Mouse (Mus musculus): ENCODE measurements around the gene Dis3l.

Gene Dis3l

DNA sequence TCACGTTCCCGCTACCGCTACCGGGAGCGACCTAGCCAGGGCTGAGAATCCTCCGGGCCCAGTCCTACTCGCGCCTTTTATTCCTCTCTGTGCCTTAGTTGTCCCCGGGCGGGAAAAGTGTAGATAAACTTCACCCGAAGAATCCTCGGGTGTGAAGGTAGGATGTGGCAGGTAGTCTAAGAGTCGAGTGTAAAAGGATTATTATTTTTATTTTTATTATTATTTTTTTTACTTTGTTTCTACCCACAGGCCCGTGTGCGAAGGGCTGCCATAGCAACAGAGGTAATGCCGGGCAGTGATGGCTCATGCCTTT lies at the start of gene Dis3l:
Gene Dis3l, minus strand, starts transcription at position 35 of the 313 bp plus-strand sequence.
- no peak for DNase-seq (ENCODE audit: low read depth, low spot score)

DNA sequence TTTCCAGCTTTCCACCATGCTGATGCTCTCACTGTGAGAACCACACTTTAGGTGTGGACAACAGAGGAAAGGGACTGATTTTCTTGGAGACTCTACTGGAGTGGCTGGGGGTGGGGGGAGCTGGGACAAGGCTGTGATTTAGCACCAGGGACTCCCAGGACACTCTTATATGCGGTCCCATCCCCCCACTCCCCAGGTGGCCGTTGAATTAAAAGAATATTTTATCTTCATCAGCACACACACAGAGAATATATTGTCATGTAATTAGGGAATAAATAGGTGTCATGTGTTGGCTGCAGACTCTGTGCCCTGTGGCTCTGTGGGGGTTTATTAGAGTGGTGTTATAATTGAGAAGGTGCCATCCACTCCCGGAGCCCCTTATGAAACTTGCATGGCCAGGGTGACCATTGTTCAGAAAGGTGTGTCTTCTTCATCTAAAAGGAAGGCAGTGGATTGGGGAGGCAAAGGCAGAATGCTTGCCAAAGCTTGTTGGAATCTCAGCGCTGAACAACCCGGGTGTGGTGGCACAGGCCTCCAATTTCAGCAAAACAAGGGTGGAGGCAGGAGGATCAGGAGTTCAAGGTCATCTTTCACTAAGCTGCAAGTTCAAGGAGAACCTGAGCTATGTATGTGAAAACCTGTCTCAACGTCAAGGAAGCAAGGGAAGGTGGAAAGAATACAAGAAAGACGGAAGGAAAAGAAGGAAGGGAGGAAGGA lies 48.6 kb upstream of the Dis3l start:
- no peak for DNase-seq (ENCODE audit: low read depth, low spot score)

GRCm38 (mm10) chr9:64386466-64387211 lies 45.6 kb upstream of the Dis3l start:
- DNase-seq (ENCODE audit: low read depth, low spot score): no peak

DNA sequence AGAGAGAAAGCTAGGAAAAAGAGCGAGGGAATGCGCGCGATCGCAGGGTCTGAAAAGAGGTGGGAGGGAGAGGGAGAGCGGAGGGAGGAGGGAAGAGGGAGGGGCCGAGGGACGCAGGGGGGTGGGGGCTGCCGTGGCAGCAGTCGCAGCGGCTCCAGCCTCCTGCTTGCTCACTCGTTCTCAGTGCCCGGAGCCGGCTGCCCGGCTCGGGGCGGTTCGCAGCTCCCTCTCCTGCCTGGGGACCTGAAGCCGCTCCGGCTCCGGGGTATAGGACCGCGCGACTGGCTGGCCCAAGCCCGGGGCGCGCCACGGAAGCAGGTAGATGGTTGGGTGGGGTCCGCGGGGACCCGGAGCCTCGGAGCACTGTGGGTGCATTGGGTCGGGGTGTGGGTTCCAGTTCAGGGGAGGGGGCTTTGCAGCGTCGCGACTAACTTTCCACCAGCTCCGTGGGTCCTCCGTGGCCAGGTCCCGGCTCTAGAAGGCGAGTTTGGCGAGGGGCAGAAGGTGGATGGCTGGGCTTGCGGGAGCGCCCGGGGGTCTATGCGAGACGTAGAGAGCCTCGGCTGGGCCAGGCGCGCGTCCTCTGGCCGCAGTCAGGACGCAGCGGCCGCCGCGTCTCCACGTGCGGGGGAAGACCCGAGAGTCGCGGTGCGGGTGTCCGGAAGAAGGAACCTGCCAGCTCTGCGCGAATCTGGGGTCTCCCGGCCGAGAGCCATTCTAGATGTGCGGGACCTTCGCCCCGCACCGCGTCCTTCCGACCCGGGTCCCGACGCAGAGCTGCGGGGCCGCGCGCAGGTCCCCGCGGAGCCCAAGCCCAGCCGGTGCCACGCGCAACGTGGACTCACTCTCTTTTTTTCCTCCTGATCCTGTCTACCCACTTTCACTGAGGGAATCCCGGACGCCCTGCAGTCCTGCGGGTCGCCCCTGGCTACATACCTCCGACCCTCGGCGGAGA lies 44.7 kb upstream of the Dis3l start, which contains the start of gene Megf11:
Gene Megf11, plus strand, starts transcription at position 116 of the 955 bp plus-strand sequence.
- no peak for DNase-seq (ENCODE audit: low read depth, low spot score)

GRCm38 (mm10) chr9:64383021-64383788 lies 42.1 kb upstream of the Dis3l start:
- no peak for DNase-seq (ENCODE audit: low read depth, low spot score)

GRCm38 (mm10) chr9:64376380-64376779 lies 35.3 kb upstream of the Dis3l start:
- DNase-seq (ENCODE audit: low read depth, low spot score): no peak

DNA sequence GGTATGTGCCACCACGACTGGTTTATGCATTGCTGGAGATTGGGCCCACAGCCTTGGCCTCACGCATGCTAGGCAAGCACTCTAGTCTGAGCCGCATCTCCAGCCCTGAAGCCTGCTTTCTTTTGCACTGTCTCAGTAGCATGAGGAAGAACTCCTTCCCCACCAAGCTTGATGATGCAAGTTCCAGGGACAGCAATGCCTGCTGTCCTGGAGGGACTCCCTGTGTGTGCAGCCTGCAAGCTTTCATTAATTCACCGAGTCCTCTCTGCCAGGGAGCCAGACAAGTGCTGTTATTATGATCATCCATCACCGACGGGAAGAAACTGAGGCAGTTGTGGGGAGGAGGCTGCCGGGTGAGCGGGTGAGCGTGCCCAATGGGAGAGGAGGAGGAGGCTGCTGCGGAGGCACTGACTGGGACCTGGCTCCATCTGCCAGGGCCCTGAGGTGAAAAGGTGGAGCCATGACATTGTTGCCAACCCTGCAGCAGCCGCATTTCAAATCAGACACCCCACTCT lies 30.3 kb upstream of the Dis3l start:
- DNase-seq (ENCODE audit: low read depth, low spot score): no peak

GRCm38 (mm10) chr9:64369871-64370270 lies 28.8 kb upstream of the Dis3l start:
- no peak for DNase-seq (ENCODE audit: low read depth, low spot score)

DNA sequence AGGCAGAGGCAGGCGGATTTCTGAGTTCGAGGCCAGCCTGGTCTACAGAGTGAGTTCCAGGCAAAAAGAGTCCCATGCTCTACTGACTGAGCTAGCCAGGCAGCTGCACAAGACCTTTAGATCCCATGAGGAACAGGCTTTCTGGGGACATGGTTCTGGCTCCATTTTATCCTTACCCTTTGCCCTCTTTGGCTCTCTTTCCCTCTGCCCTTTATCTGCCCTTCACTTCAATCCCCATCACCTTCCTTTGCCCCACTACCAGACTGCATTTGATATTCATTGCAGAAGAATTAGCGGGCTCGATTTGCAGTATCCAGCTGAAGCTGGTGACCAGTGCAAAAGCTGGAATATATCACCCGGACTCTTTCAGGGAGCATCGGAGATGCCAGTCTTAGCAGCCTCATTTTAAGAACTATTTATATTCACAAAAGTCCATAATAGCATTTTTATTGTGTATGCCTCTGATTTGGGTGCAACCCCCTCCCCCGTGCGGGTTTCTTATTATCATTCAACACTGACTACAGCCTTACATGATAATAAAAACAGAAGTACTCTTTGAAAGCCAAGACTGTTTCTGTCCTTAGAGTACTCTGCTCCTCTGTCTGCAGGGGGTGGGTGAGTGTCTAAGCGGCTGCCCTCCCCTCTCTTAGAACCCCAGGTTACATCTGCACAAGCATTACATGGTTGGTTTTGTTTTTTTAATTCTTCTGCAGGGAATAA lies 20.3 kb upstream of the Dis3l start:
- no peak for DNase-seq (ENCODE audit: low read depth, low spot score)

GRCm38 (mm10) chr9:64355627-64356026 lies 14.5 kb upstream of the Dis3l start:
- DNase-seq (ENCODE audit: low read depth, low spot score): no peak

- no peak for DNase-seq (ENCODE audit: low read depth, low spot score)
Observed at GRCm38 (mm10) chr9:64351191-64351590, 10.1 kb upstream of the Dis3l start.

DNA sequence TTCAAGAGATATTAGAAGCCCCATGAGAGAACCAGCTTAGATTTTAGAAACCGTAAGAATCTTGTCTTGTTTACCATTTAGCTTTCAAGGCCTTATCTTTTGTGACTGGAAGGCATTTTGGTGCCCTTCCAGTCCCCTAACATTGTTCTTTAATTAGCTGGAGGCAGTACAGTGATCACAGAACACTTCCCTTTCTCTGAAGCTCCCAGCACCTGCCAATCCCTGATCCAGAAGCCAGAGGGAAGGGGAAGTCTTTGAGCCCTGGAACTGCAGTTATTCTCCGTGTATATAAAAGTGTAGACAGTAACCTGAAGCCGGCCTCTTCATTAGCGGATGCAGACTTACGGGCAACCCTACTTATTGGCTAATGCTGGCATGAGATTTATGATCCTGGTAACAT lies 8.4 kb upstream of the Dis3l start:
- DNase-seq (ENCODE audit: low read depth, low spot score): no peak

GRCm38 (mm10) chr9:64347377-64347776 lies 6.3 kb upstream of the Dis3l start:
- peak; percentile 34 for DNase-seq (ENCODE audit: low read depth, low spot score)

GRCm38 (mm10) chr9:64345931-64346330 lies 4.8 kb upstream of the Dis3l start:
- no peak for DNase-seq (ENCODE audit: low read depth, low spot score)

- DNase-seq (ENCODE audit: low read depth, low spot score): no peak
Observed at GRCm38 (mm10) chr9:64343656-64344055, 2.6 kb upstream of the Dis3l start.

DNA sequence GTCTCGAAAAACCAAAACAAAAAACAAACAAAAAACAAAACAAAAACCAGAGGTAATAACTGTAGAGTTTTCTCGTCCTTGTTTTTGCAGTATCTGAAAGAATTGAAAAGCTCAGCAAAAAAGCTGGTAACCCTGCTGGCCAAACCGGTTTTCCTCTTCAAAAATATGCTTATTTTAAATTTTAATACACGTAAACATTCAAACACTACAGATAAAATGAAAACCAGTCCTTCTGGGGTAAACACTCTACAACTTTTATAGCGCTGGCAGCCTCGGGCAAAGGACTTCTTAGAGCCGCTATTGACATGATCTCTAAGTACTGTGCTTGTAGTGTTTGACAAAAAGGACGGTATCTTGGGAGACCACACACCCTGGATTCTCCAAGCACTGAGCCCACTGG lies 583 bp upstream of the Dis3l start:
- no peak for DNase-seq (ENCODE audit: low read depth, low spot score)

GRCm38 (mm10) chr9:64340351-64341253 lies 486 bp downstream of the Dis3l start:
- peak; percentile 73 for DNase-seq (ENCODE audit: low read depth, low spot score)

DNA sequence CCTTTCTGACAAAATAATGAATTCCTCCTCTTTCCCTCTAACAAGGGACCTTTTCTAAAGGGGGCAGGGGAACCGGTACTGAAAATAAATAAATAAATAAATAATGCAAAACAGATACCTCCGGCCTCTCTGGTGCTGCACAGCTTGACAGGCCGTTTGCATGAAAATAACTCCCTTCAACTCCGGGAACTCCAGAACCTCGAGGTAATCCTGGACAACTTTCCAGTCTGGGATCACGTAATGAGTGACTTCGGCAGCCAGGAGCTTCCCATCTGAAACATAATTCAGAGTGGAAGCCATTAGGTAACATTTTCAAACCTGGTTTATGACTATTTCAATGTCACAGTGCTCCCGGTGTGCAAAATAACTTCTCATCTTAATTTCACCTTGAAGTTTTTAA lies 1.7 kb downstream of the Dis3l start:
- no peak for DNase-seq (ENCODE audit: low read depth, low spot score)

GRCm38 (mm10) chr9:64335825-64336224 lies 5.3 kb downstream of the Dis3l start:
- no peak for DNase-seq (ENCODE audit: low read depth, low spot score)
